ENCODE assay signal across 8 mouse cellular contexts in genomic region chr10:36974676-36975520, GRCm38 (mm10). TPM values are rescaled to one million over a fixed set of nuclear protein-coding genes. Genes with fewer than 3 reads are reported as not detected.
DNase-seq lines count a peak whose midpoint lies in the region; ATAC-seq lines count a peak whose summit lies in the region.

No protein-coding gene starts in this region.

- under 1% methylated on average over 63 of the region's 63 CpGs for WGBS in liver, embryonic 16.5 days (ENCODE audit: insufficient replicate concordance)
- WGBS in neural tube, embryonic 12.5 days, result under 1% methylated on average over 63 of the region's 63 CpGs

- no peaks in the 10 kb centered on the region for H3K9me3 ChIP-seq in erythroblast, embryonic 14.5 days (ENCODE audit: control insufficient read depth, low read length)
- no peaks in the 10 kb centered on the region for H3K9me3 ChIP-seq in liver, embryonic 16.5 days (replicated peaks; ENCODE audit: control insufficient read depth, low read length)
- H3K9me3 ChIP-seq in neural tube, embryonic 12.5 days, result no peaks in the 10 kb centered on the region

- DNase-seq in urinary bladder, postnatal 14 days (ENCODE audit: low spot score), result peak; percentile 49
- DNase-seq in urinary bladder, adult 2 months (ENCODE audit: low spot score), result no peak
- DNase-seq in heart, postnatal 10 days, result peak; percentile 78 to 83
- peak; percentile 64 for DNase-seq in layer of hippocampus, adult 11-12 months (ENCODE audit: low spot score)
- DNase-seq in thymus, adult 18-20 months, result peak; percentile 57 to 68

- H3K9ac ChIP-seq in liver, embryonic 16.5 days (ENCODE audit: low read depth, low read length), result peak overlapping the region; percentile 90
- peak overlapping the region; percentile 99 for H3K9ac ChIP-seq in neural tube, embryonic 12.5 days

- peak overlapping the region; percentile 92 for H3K4me3 ChIP-seq in erythroblast, embryonic 14.5 days (replicated peaks)
- peak overlapping the region; percentile 90 for H3K4me3 ChIP-seq in liver, embryonic 16.5 days (ENCODE audit: low read depth, low read length)
- H3K4me3 ChIP-seq in neural tube, embryonic 12.5 days, result peak overlapping the region; percentile 100

- ATAC-seq in liver, embryonic 16.5 days (ENCODE audit: low read depth), result peak; percentile 64
- ATAC-seq in neural tube, embryonic 12.5 days (ENCODE audit: low FRiP score, low read depth), result peak; percentile 81

- H3K4me2 ChIP-seq in liver, embryonic 16.5 days (ENCODE audit: low read depth, low read length), result peak overlapping the region; percentile 96
- peak overlapping the region; percentile 62 for H3K4me2 ChIP-seq in neural tube, embryonic 12.5 days (replicated peaks)

- no peaks in the 10 kb centered on the region for H3K36me3 ChIP-seq in erythroblast, embryonic 14.5 days (ENCODE audit: control insufficient read depth)
- no peaks in the 10 kb centered on the region for H3K36me3 ChIP-seq in liver, embryonic 16.5 days (ENCODE audit: control insufficient read depth, insufficient read depth)
- no peaks in the 10 kb centered on the region for H3K36me3 ChIP-seq in neural tube, embryonic 12.5 days

- H3K4me1 ChIP-seq in erythroblast, embryonic 14.5 days (ENCODE audit: control insufficient read depth), result peaks cover 36% of the 10 kb centered on the region
- peaks cover 16% of the 10 kb centered on the region for H3K4me1 ChIP-seq in liver, embryonic 16.5 days (ENCODE audit: control insufficient read depth, low read depth, low read length)
- peaks cover 13% of the 10 kb centered on the region; the same call in 1 of the 2 replicates for H3K4me1 ChIP-seq in neural tube, embryonic 12.5 days

- no peaks in the 10 kb centered on the region for H3K27me3 ChIP-seq in erythroblast, embryonic 14.5 days (ENCODE audit: control insufficient read depth)
- H3K27me3 ChIP-seq in liver, embryonic 16.5 days (ENCODE audit: control insufficient read depth, insufficient read depth, low read depth, low read length), result no peaks in the 10 kb centered on the region
- no peaks in the 10 kb centered on the region for H3K27me3 ChIP-seq in neural tube, embryonic 12.5 days (replicated peaks)

- intact Hi-C loops in heart, postnatal 10 days (cut with DNase I), result no loop called here

- H3K27ac ChIP-seq in liver, embryonic 16.5 days (ENCODE audit: low read length), result peak overlapping the region; percentile 85
- peak overlapping the region; percentile 99 for H3K27ac ChIP-seq in neural tube, embryonic 12.5 days

RNA-seq across cellular contexts. Expression of gene Hdac2, which starts 0.6 kb away (rescaled TPM):
- 53.1 and 69.5 TPM in 2 replicates for polyA plus RNA-seq in urinary bladder, adult 2 months (2012; rRNA removed)
- polyA plus RNA-seq in erythroblast, embryonic 14.5 days (2012), result 2.1 and 2.9 TPM in 2 replicates
- total RNA-seq in heart, postnatal 10 days (2021), result 10 to 100 TPM; 75.4 to 87.3 TPM
- 38.4 and 40.9 TPM in 2 replicates for polyA plus RNA-seq in liver, embryonic 16.5 days (2015; fragmentation: Nextera tagmentation; extraction: Ambion mirVana)
- polyA plus RNA-seq in neural tube, embryonic 12.5 days (2016; fragmentation: Nextera tagmentation; extraction: Ambion mirVana), result 475 and 492 TPM in 2 replicates

Comparison
In these comparisons a context has a peak if more than half of its experiments do, and no peak if none do; other contexts are left out.
1. RNA of gene Hdac2, which starts 0.6 kb away (polyA plus RNA-seq): 475 to 492 TPM in neural tube, embryonic 12.5 days, 53.1 to 69.5 TPM in urinary bladder, adult 2 months and 38.4 to 40.9 TPM in liver, embryonic 16.5 days; 2.1 to 2.9 TPM in erythroblast, embryonic 14.5 days; every median in the first group is over 10 times any median in the second.
2. Peak in every context shown above with its lines, with median percentiles within 50 percentile points of each other: H3K4me3 ChIP-seq.